Mouse (Mus musculus) right cerebral cortex, adult 18-20 months (tissue): ENCODE results near the gene Rps6ka5.

ENCODE experiments used
- DNase-seq: peaks from one replicate; pipeline ENCODE4 v3.0.0; 2022; ENCODE audit warnings: mixed read lengths

The Rps6ka5 gene

DNA sequence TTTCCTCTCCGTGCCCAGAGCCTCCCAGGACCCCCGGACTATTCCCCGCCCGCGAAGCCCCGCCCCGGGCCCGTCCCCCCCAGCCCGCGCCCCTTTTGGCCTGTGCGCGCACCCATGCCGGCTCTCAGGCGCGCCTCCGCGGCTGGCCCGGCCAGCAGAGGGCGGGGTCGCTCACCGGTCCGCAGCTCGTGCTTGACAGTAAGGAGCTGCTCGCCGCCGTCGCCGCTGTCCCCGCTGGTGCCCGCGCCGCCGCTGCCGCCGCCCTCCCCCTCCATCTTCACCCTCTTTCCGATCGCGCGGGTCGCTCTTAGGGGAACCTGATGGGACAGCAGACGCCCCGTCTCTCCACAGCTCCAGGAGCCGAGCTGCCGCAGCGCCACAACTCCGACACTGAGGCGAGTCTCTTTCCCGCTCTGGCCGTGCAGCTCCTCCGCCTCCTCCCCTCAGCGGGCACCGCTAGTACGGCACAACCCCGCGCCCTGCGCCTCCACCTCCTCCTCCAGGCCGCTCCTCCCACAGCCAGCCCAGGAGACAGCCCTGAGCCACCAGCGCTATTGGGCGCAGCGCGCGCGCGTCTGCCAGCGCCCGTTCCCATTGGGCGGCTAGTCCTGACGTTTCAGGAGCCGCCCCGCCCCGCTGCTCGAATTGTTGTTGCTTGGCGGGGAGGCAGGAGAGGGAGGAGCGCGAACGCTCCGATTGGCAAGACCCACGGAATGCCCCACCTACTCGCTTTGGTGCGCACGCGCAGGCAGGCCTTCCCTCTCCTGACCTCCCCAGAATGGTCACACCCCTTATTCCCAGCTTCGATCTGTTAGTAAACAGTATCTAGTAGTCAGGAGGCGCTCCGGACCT is 2.0 kb downstream of the Rps6ka5 start:
- peak; percentile 100 for DNase-seq

DNA sequence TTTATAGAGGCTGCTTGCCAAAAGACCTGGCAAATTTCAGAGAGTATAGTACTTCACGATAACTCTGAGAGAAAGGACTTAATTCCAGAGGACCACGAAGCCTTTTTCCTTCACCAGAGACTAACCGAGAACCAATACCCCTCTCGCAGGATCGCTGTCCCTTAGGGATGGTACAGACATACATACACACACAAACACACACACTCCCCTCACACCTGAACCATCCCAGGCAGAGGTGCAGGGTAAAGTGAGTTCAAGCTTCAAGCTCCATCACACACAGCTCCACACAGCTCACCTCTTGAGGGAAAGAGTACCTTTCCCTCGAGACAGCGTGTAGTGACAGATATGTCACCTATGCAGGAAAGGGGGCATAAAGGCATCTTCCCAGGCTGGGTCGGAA is 2.6 kb downstream of the Rps6ka5 start:
- no peak for DNase-seq

DNA sequence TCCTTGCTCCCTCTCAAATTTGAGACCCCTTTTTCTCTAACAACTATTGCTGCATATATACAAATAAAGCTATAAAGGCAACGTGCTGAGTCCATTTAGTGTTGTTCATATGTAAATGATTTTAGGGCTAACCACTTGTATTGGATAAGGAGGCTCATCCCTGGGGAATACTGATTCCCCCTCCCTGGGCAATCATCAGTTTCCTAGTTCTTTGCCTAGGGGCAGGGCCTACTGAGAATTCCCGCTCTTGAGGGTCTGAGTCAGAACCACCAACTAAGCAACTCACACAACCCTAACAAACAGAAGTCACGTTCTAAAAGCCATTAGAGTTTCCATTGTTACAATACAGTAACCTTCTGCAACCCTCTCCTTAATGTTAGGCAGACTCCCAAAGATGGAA is 6.0 kb downstream of the Rps6ka5 start:
- no peak for DNase-seq

DNA sequence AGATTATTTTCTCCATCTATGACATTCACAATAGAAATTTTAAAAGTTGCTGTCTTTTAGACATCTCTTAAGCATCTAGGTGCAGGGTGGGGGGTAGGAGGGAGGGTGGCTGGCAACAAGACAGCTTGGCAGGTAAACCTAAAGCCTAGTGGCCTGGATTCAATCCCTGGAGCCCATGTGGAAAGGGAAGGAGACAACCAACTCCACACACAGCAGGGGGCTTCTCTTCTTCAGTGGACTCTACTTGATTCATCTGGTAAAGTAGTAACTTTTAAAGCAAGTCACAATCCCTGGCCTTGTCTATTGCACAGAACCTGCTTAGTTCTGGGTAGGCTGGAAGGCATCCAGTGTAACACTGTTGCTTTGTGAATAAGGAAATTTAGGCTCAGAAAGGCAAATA is 9.3 kb downstream of the Rps6ka5 start:
- DNase-seq = no peak

DNA sequence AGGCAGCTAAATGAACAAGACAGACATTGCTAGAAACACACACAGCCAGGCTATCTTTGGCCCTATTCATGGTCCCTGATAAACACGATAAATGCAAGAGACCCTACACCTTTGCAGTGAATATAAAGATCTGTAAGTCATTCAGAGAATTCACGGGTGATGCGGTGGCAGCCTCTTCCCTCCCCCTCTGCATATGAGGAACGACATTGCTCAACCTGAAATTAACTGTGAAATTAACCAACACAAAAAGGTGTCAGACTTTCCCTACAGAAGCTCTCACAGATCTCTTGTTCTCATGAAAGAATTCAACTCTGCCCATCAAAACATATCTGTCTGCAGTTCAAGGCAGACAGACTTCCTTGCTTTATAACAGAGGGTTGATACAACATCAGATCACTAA is 9.8 kb downstream of the Rps6ka5 start:
- no peak for DNase-seq

DNA sequence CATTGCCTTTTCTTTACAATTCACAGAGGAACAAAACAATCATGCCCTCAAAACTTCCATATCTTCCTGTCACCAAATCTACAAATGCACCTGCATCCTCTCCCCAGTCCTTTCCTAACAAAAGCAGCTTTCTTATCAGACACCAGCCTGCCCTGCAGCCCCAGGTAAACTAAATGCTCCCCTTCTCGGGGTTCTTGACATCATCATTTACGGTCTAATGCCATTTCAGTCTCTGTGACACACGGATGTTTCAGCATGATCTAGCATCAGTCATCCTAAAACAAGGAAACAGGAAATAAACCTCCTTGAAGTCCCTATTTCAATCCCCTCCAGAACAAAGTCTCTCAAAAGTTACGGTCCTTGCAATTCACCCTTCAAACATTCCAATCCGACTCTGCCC is 15.0 kb downstream of the Rps6ka5 start:
- DNase-seq = no peak

DNA sequence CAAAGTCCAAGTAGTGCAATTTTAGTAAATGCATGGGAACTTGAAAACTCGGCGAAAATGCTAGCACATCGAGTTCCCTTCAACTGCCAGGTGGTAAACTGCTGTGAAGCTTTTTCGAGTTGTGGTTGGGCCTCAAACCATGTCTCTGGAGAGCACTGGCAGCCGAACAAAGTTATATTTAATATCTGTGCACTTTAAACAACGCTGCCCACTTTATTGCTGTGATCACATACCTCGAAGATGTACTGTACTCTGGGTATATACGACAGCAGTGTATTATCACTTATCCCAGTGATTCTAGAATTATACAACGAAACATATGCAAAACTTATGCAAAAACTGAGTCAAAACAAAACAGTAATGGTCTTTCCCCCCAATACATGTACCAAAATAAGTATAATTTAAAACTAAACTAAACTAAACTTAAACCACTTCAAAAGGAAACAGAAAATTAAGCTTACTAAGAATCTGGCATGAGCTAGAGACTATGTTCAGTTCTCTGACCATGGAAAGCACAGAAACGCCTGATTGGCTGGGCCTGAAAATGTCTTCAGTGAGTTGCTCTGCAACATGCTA is 15.6 kb downstream of the Rps6ka5 start:
- DNase-seq = peak; percentile 47

DNA sequence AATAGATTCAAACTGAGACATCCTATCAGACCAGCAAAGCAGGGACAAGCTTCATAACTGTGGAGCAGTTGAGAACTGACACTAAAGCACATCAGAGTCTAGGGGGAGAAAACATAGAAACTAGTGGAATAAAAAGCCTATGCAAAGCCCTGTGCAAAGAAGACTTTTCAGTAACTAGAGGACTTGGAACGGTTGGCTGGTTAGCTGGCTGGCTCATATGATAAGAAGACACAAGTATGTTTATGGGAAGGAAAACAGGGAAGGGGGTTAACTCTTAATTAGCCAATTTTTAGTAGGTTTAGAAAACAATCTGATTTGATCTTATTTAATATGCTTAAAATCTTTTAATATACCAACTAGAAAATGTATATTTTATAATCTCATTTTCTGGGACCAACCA is 16.4 kb downstream of the Rps6ka5 start:
- DNase-seq = no peak

DNA sequence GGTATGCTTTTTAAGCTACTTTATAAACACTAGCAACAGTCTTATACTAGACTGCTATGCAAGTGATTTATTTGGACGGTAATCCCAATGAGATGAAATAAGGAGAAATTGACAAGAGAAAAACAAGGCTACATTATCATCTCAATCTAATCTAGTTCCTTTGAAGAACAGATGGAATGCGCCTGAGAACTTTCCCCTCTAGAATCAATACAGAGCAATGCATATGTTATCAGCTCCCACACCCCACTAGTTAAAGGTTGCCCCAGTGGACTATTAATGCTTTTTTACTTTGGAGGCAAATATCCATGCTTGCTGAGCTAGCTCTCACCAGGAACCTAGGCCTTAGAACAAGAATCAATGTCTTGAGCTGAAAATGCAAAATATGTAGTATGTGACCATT is 19.5 kb downstream of the Rps6ka5 start:
- no peak for DNase-seq

DNA sequence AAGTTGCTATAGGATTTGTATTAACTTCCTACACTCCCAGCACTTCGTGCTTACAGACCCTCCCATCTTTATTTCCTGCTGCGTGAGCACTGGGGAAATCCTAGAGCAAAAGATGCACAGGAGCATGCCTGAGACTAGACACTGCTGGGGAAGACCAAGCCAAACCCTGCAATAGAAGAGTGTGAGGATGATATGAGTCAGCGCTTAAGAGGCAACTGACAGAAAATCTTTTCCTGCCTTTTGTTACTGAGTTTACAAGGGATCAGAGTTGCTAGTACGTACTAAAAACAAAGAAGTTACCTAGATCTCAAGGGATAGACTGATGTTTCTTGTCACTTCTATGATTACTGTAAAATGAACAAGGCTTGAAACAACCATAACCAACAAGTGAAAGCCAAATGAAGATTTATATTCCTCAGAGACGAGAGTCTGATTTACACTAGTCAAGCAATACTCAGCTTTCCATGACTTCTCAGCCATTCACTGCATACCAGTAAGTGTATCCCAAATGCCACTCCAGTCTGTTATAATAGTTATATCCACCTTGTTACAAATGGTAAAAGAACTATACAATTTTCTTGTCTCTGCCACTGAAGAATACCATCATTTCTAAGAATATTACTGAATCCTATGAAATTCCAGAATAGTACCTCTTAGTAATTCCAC is 21.6 kb downstream of the Rps6ka5 start:
- DNase-seq = no peak

DNA sequence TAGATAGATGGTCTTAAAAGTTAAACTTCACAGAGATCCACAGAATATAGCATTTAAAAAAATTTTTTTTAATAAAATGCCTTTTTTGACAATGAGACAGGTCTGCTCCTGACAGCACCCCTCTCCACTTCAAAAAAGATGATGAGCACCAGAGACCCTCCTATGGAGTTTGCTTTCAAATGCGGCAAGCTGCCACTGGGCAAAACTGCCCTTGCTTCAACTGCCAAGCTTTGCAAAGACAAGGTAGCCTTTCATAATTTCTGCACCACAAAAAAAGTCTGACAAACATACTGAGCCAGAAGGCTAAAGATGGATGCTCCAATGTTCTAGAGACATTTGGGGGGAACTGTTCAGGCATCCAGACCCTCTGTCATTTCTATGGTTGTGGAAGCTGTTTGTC is 28.8 kb downstream of the Rps6ka5 start:
- no peak for DNase-seq

DNA sequence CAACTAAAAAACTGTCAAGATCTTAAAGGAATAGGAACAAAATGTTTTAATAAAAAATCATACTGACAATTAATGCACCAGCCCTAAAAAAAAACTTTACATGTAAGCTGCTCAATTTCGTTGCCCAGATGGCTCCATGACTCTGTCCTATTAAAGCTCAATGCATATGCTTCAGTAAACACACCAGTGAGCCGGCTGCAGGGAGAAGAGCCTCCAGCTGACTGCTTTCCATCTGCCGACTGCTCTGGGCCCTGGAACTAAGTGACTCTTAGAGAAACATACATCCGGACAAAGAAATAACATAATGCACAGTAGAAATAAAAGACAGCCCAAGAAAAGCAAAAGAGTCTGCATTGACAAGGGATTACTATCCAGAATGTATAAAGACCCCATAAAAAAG is 30.2 kb downstream of the Rps6ka5 start:
- no peak for DNase-seq

DNA sequence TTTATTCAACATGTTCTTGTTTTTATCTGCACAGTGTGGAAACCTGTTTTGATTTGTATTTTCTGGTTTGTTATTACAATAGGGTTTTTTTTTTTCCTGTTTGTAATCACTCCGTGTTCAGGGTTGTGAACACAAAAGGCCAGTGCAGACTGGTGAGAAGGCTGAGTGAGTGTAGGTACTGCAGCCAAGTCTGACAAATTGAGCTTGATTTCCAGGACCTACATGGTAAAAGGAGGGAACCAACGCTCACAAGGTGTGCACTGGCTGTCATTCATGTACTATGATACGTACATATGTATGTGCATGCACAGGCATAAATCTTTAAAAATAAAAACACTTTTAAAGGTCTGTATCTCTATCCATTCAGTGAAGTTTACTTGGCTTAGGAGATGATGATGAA is 31.5 kb downstream of the Rps6ka5 start:
- DNase-seq = no peak

DNA sequence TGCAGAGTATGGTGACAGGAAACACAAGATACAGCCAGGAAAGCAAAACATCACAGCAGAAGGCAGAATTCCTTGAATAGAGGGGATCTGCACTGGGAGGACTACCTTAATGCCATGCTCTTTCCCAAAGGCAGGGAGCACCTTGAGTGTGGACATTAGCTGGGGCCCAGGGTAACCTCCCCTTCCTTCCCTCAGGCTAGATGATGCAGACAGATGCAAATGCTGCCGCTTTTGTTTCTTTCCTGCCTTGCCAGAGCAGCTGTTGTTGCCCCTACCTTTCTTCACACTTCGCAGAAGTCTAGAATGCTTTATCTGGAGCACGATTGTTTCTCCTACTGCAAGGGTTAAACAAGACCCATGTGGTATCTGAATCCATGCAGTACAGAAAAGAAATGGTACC is 34.6 kb downstream of the Rps6ka5 start:
- DNase-seq = no peak

DNA sequence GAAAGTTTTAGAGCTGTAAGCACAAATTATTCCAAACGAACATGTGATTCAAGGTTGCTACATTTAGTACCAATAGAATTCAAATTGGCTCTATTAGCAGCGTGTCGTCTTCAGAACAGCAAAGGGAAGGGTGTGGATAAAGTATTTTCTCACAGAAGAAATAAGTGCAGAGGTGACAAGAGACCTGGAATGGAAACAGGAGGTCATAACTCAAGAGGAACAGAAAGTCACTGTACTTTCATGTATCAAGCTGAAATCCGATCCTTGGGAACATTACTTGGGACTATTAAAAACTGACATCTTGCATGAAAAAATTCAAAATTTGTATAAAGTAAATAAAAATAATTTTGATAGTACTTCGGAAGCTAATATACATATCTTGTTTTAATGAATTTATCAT is 36.3 kb downstream of the Rps6ka5 start:
- no peak for DNase-seq

DNA sequence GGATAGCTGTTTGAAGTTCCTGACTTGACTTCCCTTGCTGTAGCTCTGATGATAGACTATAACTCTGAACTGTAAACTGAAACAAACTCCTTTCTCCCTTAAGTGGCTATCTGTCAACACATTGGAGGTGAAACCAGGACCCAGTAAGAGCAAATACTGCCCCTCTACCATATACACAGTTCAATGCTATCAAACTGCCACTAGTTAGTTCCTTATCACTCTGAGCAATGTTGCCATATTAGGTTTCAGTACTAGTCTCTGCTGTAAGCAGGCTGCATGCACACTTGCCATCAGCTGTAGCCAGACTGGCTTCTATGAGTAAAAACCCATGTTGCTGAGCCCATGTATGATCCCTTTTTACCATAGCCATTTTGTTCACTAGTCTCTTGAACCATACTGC is 38.6 kb downstream of the Rps6ka5 start:
- DNase-seq = no peak

DNA sequence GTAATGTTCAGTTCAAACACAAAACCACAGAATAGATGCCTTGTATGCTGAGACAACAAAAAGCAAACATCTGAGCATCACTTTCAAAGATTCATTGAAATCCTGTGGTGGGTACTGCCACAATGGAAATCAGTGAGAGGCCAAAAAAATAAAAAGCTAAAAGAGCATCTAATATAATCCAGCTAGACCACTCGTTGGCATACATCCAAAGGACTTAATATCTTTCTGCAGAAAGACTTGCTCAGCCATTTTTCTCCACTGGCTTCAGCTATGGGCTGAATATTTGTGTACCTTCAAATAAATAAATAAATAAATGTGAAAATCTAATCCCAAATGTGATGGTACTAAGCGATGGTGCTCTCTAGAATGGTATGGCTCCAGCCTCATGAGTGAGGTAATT is 39.8 kb downstream of the Rps6ka5 start:
- no peak for DNase-seq

DNA sequence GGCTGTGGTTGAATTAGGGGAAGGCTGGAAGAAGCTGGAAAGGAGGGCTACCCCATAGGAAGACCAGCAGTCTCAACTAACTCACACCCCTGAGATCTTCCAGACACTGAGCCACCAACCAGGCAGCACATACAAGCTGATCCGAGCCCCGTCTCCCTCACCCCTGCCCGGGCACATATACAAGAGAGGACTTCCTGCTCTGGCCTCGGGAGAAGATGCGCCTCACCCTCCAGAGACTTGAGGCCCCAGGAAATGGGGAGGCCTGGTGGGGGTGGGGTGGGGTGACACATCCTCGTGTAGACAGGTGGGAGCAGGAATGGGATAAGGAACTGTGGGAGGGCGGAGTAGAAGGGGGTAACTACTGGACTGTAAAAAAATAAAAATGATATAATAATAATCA is 45.0 kb downstream of the Rps6ka5 start:
- no peak for DNase-seq

DNA sequence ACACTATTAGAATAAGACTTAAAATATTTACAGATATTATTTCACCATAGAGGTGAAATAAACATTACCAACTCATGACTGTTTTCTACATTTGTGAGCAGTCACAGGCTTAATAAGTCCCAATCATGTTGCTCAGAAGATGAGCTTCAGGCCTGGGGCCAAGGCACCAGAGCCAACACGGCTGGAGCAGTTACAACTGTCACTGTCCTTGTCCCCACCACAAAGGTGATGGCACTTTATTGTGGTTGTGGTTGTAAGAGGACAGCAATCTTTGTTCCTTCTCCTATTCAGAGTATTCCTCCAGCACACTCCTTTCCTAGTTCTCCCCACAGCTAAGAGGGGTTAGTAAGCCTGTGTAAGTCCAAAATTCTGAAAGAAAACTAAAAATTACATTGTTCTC is 45.5 kb downstream of the Rps6ka5 start:
- DNase-seq = no peak

DNA sequence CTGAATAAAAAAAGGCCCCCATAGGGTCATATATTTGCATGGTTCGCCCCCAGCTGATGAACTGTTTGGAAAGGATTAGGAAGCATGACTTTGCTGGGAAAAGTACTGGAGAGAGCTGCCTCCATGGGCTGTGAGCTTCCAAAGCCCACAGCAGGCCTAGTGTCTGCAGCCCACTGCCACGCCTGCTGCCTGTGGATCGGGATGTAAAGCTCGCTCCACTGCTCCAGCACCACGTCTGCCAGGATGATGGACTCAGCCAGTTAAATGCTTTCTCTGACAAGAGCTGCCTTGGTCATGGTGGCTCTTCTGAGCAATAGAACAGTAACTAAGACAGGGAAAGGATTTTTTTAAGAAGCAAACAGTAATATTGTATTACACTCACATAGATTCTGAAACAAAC is 46.1 kb downstream of the Rps6ka5 start:
- no peak for DNase-seq

DNA sequence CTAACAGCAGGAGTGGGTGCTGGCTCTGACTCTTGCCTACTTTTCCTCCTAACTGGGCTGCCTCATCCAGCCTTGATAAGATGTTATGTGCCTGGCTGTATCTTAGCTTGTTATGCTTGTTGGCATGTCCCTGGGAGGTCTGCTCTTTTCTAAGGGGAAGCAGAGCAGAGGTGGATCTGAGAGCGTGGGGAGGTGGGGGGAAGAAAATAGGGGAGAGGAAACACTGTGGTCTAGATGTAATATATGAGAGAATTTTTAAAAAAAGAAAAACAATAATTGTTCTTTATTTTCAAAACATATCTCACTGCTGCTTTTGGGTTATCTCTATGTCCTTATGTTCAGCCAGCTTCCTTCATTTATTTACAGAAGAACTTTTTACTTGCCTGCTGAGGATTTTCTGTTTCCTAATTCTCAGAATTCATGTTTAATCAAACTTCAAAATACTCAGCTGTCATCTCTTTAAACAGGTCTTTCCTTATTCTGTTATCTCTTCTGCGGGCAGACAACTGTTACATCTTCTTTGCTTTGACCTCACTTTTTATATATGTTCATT is 56.1 kb downstream of the Rps6ka5 start:
- DNase-seq = no peak

DNA sequence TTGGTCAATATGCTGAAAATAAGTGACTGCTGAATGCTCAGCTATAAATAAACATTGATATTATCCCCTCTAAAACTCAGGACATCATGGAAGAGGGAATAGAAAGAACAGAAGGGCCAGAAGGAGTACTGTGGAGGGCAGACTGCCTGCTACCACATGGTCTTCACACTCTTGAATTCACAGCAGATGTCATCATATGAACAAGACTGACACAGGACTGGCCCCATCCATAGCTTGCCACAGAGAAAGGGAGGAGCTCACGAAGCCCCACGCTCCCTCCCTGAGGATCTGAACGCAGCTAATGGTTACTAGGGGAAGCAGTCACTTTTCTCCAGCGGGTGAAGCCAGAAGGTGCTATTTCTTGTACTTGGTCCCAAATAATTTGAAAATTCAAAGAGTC is 61.5 kb downstream of the Rps6ka5 start:
- DNase-seq = no peak

DNA sequence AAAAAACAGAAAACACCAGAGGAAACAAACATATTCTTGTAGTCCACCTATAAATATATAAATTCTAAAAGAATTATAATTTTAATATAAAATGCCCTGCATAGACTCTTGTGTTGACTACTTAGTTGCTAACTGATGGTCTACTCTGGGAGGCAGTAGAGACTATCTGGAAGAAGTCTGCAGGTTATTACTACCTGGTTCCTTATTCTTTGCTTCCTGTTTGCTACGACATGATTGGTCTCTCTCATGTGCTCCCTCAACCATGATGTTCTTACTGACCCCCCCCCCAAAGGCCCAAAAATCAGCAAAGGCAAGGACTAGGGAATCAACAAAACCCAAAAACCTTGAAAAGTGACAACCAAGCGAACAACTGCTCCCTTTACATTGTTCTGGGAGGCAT is 66.7 kb downstream of the Rps6ka5 start:
- DNase-seq = no peak

DNA sequence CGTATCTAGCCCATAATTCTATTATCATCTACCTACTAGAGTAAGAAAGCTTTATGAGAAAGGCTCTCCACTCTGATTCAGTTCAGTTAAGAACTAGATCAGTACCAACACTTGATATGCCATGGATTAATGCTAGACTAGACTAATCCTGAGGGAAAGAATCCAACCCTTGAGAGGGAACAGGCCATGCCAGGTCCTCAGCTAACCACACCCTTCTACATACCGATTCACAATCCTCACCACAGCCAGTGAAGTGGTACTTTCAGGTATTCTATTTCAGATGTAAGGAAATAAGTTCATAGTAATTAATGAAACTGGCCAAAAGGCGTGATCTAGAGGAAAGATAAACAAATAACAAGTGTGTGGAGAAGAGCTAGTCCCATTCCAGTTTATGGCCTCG is 70.8 kb downstream of the Rps6ka5 start:
- no peak for DNase-seq
